Mouse (Mus musculus): ENCODE results near the gene Casp9. TPM values are rescaled to one million over a fixed set of nuclear protein-coding genes. Genes with fewer than 3 reads are reported as not detected.

Gene Casp9
- polyA plus RNA-seq, 1 experiment, result not detected

DNA sequence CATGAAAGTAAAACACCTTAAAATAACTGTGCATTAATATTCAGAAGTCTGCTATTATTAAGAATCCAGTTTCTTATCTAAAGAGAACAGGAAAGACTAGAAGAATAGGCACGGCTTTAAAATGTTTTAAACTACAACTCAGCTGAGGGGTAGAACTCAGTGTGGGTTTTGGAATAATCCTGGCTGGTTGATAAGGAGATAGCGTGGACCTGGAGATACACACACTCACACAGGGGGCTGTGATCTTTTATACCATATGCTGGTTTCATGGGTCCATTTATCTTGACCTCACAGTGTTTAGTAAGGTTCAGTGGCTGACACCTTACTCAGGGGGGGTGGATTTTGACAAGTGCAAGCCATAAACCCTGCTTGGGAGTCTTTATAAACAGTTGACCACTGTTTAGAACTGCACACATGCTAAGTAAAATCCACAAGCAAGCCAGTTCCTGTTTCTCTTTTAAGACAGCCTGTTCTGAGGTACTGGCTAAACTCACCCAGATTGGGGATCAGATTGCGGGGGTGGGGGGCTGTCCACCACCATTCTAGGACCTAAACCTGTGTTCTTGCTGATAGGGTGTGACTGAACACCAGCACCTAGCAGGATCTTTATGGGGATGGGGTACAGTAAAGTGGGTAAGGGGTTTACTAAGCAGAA is 3.7 kb upstream of the Casp9 start:
- WGBS, result 41% methylated on average over 3 of the region's 3 CpGs
- Histone ChIP-seq H3K4me1 (ENCODE audit: control insufficient read depth, insufficient read depth, low read length) (peaks cover 15% of the 10 kb centered on the region), H3K27ac (ENCODE audit: insufficient read depth, low read depth, low read length) (no peak overlapping the region), H3K4me3 (ENCODE audit: insufficient read depth, low read depth, low read length) (peak overlapping the region; percentile 74)
- TF ChIP-seq POLR2A (IDR thresholded peaks at IDR 0.05; ENCODE audit: insufficient read depth, low read depth, low read length) (no peak), CTCF (IDR thresholded peaks at IDR 0.05; ENCODE audit: insufficient read depth, low read depth, low read length) (no peak)

DNA sequence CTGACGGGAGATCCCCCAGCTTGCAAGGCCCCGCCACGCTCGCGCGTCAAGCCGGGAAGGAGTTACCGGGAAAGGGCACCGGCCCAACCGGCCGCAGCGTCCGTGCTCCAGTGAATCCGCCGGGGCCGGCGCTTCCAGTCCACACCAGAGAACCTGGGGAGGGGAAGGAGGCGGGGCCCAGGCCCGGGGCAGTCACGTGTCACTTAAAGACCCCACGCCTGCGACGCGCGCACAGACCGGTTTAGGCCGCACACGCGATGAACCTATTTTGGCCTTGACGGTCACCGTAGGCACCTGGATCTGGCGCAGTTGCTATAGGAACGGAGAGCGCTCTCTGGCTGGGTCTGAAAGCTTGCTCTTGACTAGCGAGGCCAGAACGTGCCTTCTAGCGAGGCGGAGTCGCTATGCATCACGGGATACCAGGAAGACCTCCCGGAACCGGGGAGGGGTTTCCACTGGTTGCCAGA is 2.9 kb upstream of the Casp9 start, which contains the start of gene Dnajc16:
Gene Dnajc16, minus strand, starts transcription at position 408 of the 467 bp plus-strand sequence.
- peaks cover 11% of the 10 kb centered on the region for H3K4me1 ChIP-seq (ENCODE audit: control insufficient read depth, insufficient read depth, low read length)
- H3K27ac ChIP-seq (ENCODE audit: insufficient read depth, low read depth, low read length), result peak within 1 kb of the TSS; percentile 39
- WGBS, result under 1% methylated on average over 42 of the region's 42 CpGs
- peak within 1 kb of the TSS; percentile 74 for H3K4me3 ChIP-seq (ENCODE audit: insufficient read depth, low read depth, low read length)
- no peak for TF ChIP-seq CTCF (IDR thresholded peaks at IDR 0.05; ENCODE audit: insufficient read depth, low read depth, low read length)
- 0 out of 2 replicates have a peak, but pooled peaks have one; percentile 47 for TF ChIP-seq POLR2A (IDR thresholded peaks at IDR 0.05; ENCODE audit: insufficient read depth, low read depth, low read length)

DNA sequence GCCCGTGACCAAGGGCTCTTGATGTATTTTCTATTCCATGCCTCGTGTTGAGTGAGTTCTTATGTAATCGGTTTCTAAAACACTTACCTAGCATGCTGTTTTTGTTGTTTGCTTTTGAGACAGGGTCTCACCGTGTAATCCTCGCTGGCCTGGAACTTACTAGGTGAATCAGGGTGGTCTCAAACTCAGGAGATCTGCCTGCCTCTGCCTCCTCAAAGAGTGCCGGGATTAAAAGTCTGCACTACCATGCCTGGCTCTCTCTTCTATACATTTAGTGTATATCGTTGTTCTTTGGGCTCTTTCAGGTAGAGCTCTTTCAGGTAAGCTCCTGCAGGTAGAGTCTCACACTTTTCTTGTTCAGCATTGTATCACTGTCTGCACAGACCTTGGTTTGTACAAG is 1.9 kb upstream of the Casp9 start:
- WGBS, result 90% methylated on average over 7 of the region's 7 CpGs
- Histone ChIP-seq H3K4me1 (ENCODE audit: control insufficient read depth, insufficient read depth, low read length) (peaks cover 15% of the 10 kb centered on the region), H3K4me3 (ENCODE audit: insufficient read depth, low read depth, low read length) (no peak overlapping the region), H3K27ac (ENCODE audit: insufficient read depth, low read depth, low read length) (no peak overlapping the region)
- TF ChIP-seq POLR2A (IDR thresholded peaks at IDR 0.05; ENCODE audit: insufficient read depth, low read depth, low read length) (no peak), CTCF (IDR thresholded peaks at IDR 0.05; ENCODE audit: insufficient read depth, low read depth, low read length) (no peak)

DNA sequence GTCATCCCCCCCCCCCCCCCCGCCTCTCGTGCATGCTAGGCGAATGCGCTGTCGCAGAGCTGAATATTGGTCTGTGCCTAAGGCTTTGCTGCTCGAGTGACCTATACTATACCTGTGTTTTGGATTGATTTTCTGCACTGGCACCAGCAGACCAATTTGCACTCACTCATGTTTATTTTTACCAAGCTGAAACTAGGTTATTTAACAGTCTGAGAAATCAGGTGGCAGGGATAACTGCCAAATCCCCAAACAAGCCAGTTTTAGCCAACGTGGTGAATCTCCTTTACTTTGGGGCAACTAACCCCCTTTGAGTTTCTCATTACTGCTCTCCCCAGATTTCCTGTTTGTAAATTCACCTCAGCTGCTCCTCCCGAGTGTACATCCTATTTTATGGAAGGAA is 1.5 kb upstream of the Casp9 start:
- 84% methylated on average over 8 of the region's 8 CpGs for WGBS
- TF ChIP-seq POLR2A (IDR thresholded peaks at IDR 0.05; ENCODE audit: insufficient read depth, low read depth, low read length) (no peak), CTCF (IDR thresholded peaks at IDR 0.05; ENCODE audit: insufficient read depth, low read depth, low read length) (no peak)
- Histone ChIP-seq H3K27ac (ENCODE audit: insufficient read depth, low read depth, low read length) (no peak overlapping the region), H3K4me3 (ENCODE audit: insufficient read depth, low read depth, low read length) (no peak overlapping the region), H3K4me1 (ENCODE audit: control insufficient read depth, insufficient read depth, low read length) (peaks cover 17% of the 10 kb centered on the region)

DNA sequence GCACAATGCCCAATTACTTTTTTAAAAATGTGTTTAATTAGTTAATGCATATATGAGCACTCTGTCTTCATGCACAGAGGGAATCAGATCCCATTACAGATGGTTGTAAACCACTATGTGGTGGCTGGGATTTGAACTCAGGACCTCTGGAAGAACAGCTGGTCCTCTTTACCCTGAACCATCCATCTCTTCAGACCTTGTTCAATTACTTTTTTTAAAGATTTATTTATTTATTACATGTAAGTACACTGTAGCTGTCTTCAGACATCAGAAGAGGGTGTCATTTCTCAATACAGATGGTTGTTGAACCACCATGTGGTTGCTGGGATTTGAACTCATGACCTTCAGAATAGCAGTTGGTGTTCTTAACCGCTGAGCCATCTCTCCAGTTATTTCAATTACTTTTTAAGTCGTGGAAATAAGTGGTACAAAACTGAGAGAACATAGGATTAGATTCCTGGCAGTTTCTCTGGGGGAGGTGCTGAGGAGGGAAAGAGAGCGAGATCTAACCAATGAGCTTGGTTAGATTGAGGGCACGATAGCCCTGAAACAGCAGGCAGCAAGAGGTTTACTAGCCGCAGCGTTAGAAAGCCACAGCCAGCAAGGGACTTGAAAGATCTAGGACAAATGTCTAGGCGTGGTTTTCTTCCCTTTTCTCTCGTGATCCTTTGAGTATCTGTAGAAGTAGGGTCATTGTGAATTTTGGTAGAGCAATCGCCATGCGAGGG is 694 bp upstream of the Casp9 start:
- TF ChIP-seq POLR2A (IDR thresholded peaks at IDR 0.05; ENCODE audit: insufficient read depth, low read depth, low read length), result no peak
- no peak for TF ChIP-seq CTCF (IDR thresholded peaks at IDR 0.05; ENCODE audit: insufficient read depth, low read depth, low read length)
- peak overlapping the region; percentile 80 for H3K4me3 ChIP-seq (ENCODE audit: insufficient read depth, low read depth, low read length)
- peak overlapping the region; percentile 59 for H3K27ac ChIP-seq (ENCODE audit: insufficient read depth, low read depth, low read length)
- WGBS, result 8% methylated on average over 10 of the region's 10 CpGs
- peaks cover 19% of the 10 kb centered on the region for H3K4me1 ChIP-seq (ENCODE audit: control insufficient read depth, insufficient read depth, low read length)

- no peak for TF ChIP-seq CTCF (IDR thresholded peaks at IDR 0.05; ENCODE audit: insufficient read depth, low read depth, low read length)
- TF ChIP-seq POLR2A (IDR thresholded peaks at IDR 0.05; ENCODE audit: insufficient read depth, low read depth, low read length), result no peak
- WGBS, result 2% methylated on average over 5 of the region's 5 CpGs
- Histone ChIP-seq H3K4me1 (ENCODE audit: control insufficient read depth, insufficient read depth, low read length) (peaks cover 16% of the 10 kb centered on the region), H3K27ac (ENCODE audit: insufficient read depth, low read depth, low read length) (peak overlapping the region; percentile 67), H3K4me3 (ENCODE audit: insufficient read depth, low read depth, low read length) (peak overlapping the region; percentile 80)
These were observed 732 bp downstream of the Casp9 start for GRCm38 (mm10) chr4:141794152-141794535.

DNA sequence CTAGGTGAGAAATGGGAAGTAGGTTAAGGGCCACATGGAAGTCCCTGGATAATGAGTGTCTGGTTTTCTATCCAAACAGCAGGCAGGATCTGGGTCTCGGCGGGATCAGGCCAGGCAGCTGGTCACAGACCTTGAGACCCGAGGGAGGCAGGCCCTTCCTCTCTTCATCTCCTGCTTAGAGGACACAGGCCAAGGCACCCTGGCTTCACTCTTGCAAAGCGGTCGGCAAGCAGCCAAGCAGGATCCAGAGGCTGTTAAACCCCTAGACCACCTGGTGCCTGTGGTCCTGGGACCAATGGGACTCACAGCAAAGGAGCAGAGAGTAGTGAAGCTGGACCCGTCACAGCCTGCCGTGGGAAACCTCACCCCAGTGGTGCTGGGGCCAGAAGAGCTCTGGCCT is 2.9 kb downstream of the Casp9 start:
- Histone ChIP-seq H3K4me1 (ENCODE audit: control insufficient read depth, insufficient read depth, low read length) (peaks cover 14% of the 10 kb centered on the region), H3K27ac (ENCODE audit: insufficient read depth, low read depth, low read length) (no peak overlapping the region), H3K4me3 (ENCODE audit: insufficient read depth, low read depth, low read length) (no peak overlapping the region)
- 77% methylated on average over 7 of the region's 7 CpGs for WGBS
- TF ChIP-seq CTCF (IDR thresholded peaks at IDR 0.05; ENCODE audit: insufficient read depth, low read depth, low read length), result no peak
- no peak for TF ChIP-seq POLR2A (IDR thresholded peaks at IDR 0.05; ENCODE audit: insufficient read depth, low read depth, low read length)

DNA sequence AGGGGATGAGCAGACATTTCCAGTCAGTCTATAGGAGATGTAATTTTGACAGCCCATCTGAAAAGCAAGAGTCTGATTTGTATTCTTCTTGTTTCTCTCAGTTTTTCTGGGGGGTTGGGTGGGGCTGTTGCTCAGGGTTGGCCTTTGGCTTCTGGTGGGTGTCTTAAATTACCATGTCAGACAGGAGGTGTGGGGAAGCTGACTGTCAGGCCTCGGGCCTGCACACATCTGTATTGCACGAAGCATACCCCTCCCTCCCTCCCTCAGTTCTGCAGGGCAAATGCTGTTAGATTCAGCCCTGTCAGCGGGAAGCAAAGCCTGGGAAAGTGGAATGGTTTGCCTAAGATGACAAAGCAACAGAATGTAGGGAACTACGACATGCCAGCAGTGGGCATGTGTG is 3.5 kb downstream of the Casp9 start:
- TF ChIP-seq POLR2A (IDR thresholded peaks at IDR 0.05; ENCODE audit: insufficient read depth, low read depth, low read length), result no peak
- Histone ChIP-seq H3K4me3 (ENCODE audit: insufficient read depth, low read depth, low read length) (no peak overlapping the region), H3K27ac (ENCODE audit: insufficient read depth, low read depth, low read length) (no peak overlapping the region), H3K4me1 (ENCODE audit: control insufficient read depth, insufficient read depth, low read length) (peaks cover 14% of the 10 kb centered on the region)
- WGBS, result 70% methylated on average over 4 of the region's 4 CpGs

- Histone ChIP-seq H3K4me1 (ENCODE audit: control insufficient read depth, insufficient read depth, low read length) (peaks cover 14% of the 10 kb centered on the region), H3K27ac (ENCODE audit: insufficient read depth, low read depth, low read length) (no peak overlapping the region), H3K4me3 (ENCODE audit: insufficient read depth, low read depth, low read length) (no peak overlapping the region)
- 89% methylated on average over 5 of the region's 5 CpGs for WGBS
- no peak for TF ChIP-seq CTCF (IDR thresholded peaks at IDR 0.05; ENCODE audit: insufficient read depth, low read depth, low read length)
- TF ChIP-seq POLR2A (IDR thresholded peaks at IDR 0.05; ENCODE audit: insufficient read depth, low read depth, low read length), result no peak
These were observed 4.1 kb downstream of the Casp9 start for GRCm38 (mm10) chr4:141797545-141797944.
